Mouse (Mus musculus) adrenal gland, postnatal 36 days (tissue): ENCODE measurements around the gene Sys1. TPM values are rescaled to one million over a fixed set of nuclear protein-coding genes. Genes with fewer than 3 reads are reported as not detected.

Experiments
- DNase-seq, 2 experiments: peaks; one replicate each; pipeline ENCODE4 v3.0.0; 2021; ENCODE audit warnings: mixed read lengths in 1 of 2
- long read RNA-seq, 2 experiments: library from polyadenylated mRNA; stranded (forward); transcript quantifications; one replicate each; pipeline ENCODE4 v2.0.0; 2021; ENCODE audit warnings: borderline sequencing depth in 2 of 2
- total RNA-seq, 2 experiments: library from RNA; stranded (reverse); gene quantifications; 2 replicates each; pipeline ENCODE4 v1.2.3; 2021

Gene Sys1
- total RNA-seq, result 10 to 100 TPM; 28.3 to 33.2 TPM
- long read RNA-seq, experiment 1, transcript Sys1-201 (4 exons, 1,606 nt), result major isoform, 68 of 78 reads
- long read RNA-seq, experiment 1, partial matches to known transcripts, result 9 of 78 reads
- long read RNA-seq, experiment 1, other reads (novel, unspliced or antisense), result 0 of 78 reads
- long read RNA-seq, experiment 2, transcript Sys1-201 (4 exons, 1,606 nt), result major isoform, 35 of 46 reads
- long read RNA-seq, experiment 2, partial matches to known transcripts, result 10 of 46 reads
- long read RNA-seq, experiment 2, other reads (novel, unspliced or antisense), result 1 of 46 reads

DNA sequence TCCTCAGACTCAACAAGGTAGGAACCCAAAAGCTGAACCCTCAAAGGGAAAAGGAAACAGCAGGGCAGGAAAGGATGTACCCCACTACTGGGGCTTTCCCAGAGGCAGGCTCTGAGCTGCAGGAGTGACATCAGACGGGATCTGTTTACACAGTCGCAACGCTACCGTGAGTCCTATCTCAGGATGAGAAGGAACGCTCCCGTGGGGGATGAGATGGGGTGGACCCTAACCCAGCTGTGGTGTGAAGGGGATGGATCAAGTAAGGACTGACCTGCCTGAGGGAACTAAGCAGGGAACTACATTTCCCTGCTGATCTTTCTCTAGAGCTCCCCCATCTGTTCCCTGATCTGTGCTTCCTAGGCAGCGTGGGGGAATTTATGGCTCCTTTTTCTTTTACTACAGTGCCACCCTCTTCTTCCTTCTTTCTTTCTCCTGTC, at the start of gene Sys1:
Gene Sys1, plus strand, starts transcription at position 101 of the 437 bp plus-strand sequence.
- DNase-seq, result peak in 1 of 2 experiments; percentile 24

DNA sequence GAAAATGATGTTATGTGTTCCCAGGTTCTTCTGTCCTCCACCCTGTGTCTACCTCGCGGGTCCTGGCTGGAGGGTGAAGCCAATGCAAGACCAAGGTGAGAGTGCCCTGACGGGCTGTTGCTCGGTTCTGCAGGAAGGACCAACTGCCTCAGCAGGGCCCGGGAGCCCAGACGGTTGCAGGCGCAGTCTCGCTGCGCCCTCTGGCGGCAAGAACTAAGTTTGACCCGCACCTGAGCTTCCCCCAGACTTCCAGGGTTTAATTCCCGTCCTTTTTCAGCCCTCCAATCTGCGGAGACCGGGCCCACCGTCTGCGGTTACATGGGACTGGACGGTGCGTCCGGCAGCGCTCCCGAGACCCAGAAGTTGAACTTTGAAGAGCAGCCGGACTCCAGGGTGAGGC, 49.1 kb upstream of the Sys1 start:
- DNase-seq, result peak; percentile 78 to 83

DNA sequence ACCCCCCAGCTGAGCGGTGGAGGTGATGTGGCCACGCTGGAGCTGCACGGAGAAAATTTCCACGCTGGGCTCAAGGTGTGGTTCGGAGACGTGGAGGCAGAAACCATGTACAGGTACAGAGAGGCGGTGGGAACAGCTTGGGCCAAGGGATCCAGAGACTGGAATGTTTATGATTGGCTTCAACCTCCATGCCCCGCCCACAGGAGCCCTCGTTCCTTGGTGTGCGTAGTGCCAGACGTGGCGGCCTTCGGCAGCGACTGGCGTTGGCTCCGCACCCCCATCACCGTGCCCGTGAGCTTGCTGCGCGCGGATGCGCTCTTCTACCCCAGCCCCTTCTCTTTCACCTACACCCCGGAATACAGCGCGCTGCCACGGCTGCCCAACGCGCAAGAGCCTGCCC, 42.6 kb upstream of the Sys1 start:
- DNase-seq, result no peak

DNA sequence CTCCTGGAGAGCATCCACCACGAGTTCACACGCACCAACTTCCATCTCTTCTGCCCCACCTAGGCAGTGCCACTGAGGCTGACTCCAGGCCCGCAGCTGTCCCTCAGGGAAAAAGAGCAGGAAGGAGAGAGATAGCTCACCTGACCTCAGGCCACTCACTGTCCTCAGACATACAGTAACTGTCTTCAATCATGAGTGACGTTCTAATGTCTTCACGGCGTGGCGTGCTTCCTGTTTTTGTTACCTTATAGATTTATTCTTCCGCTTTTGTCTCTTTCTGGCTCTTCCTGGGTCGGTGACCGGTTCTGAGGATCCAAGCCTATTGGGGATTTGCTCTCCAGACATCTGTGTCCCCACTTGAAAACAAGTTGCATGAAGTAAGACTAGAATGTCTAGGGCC, 42.2 kb upstream of the Sys1 start:
- no peak for DNase-seq

DNA sequence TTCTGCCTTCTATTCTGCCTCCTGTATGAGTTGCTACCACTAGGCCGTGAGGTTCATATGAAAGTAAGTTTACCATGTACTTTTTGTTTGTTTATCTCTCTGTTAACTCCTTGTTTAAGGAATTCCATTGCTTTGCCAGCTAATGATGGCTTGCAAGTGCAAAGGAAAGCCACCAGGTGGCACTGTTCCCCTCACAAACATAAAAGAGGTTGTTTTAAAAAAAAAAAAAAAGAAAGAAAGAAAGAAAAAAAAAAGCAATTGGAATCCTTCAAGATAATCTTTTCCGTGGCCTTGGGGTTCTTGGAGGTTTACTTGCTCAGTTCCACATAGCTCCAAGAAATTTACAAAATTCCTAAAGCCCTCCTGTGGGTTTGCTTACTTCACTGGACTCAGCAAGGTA, 39.6 kb upstream of the Sys1 start:
- DNase-seq, result peak in 1 of 2 experiments; percentile 43

DNA sequence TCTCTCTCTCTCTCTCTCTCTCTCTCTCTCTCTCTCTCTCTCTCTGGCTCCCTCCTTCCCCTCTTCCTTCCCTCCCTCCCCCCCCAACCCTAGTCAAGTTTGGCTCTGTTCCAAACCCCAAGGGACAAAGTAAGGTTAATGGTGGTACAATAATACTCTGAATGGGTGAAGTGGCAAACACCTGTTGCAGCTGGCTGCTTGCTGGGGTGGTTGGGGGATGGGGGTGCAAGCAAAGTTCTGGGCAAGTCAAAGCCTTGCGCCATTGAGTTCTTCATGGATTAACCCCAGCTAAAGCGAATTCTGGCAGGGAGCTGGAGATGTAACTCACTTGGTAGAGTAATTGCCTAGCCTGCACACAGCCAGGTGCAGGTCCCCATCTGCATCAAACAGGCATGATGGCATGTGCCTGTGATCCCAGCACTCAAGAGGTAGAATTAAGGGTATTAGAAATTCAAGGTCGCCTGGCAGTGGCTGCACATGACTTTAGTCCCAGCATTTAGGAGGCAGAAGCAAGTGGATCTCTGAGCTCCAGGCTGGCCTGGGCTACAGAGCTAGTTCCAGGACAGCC, 38.4 kb upstream of the Sys1 start:
- DNase-seq, result no peak

DNA sequence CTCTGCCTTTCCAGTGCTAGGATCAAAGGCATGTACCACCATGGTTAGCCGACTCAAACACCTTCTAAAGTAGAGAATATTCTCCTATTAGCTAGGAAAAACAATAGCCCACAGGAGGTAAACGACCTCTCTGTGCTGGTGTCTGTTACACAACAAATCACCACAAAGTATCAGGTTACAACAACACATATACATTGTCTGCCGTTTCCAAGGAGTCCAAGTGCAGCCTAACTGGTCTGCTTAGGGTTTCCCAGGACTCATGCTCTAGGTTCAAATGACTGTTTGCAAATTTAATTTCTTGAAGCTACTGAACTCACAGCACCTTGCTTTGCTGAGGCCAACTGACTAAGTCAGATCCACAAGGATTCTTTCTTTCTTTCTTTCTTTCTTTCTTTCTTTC, 37.3 kb upstream of the Sys1 start:
- DNase-seq, result no peak

DNA sequence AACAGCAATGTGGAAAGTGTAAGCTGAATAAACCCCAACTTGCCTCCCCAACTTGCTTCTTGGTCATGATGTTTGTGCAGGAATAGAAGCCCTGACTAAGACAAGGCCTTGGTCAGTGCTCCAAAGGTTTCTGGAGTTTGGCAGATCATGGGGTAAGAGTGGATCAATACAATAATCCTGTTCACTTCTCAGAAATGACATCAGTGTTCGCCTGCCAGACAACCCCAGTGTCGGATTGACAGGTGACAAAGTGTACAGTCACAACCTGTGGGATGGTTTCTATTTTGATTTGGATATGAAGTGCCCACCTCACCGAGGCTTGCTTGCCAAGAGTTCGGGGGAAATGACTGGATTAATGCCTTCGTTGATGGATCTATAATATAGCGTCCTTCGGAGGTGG, 35.5 kb upstream of the Sys1 start:
- DNase-seq, result no peak

DNA sequence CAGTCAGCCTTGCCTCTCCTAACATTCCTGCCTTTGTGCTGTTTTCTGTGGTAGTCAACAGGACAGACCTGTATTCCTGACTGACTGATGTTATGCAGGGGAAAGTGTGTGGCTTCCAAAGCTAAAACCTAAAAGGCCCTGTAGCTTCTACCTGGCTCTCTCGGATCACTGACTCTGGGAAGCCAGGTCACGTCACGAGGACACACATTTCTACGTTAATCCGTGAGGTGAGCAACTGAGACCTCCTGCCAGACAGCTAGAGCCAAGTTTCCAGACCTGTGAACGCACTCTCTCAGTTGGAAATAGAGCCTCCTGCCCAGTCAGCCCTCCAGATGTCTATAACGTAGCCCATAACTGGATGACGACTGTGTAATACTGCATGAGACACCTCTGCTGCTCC, 34.8 kb upstream of the Sys1 start:
- DNase-seq, result no peak

DNA sequence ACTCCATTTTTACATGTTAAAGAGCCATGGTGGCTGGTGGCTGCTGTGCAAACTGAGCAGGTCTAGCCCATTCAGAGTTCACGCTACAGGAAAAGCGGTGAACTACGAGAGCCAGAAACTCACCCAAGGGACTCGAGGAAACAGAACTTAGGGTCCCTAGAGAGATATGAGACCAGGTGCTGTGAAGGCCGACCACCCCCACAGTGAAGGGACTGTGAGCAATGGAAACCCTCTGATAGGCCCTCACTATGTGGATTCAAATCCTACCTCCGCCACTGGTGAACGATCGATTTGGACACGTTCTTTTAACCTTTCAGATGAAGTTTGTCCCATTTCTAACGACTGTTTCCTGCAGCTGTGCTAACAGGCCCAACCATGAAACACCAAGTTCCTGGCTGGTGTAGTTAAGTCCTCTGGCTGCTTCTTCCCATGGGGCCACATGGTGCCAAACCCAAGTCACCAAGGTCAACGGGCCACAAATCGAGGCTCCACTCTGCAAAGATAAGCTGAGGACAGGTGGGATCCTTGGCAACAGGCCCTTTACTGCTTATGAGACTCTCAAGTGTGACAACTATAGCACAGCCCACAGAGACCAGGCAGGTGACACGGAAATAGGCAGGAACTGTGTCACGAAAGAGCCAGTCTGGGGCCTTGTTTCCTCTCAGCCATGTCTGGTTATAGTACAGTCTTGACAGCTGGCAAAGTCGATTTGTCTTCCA, 33.9 kb upstream of the Sys1 start:
- peak in 1 of 2 experiments; percentile 36 for DNase-seq

DNA sequence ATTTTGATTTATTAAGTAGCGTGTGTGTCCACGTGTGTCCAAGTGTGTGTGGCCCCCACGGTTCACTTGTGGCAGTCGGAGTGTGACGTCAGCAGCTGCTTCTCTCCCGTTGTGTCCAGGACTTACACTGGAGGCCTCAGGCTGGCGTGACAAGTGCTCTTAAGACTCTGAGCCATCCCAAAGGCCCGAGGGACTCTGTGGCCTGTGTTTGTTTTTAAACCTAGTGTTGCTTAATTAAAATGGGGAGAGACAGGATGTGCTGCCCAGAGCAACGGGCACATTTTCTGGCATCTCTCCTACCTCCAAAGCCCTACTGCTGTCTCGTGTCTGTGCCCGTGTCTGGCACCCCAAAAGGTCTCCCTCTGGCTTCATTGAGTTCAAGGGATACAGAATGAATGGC, 33.3 kb upstream of the Sys1 start:
- DNase-seq, result no peak

DNA sequence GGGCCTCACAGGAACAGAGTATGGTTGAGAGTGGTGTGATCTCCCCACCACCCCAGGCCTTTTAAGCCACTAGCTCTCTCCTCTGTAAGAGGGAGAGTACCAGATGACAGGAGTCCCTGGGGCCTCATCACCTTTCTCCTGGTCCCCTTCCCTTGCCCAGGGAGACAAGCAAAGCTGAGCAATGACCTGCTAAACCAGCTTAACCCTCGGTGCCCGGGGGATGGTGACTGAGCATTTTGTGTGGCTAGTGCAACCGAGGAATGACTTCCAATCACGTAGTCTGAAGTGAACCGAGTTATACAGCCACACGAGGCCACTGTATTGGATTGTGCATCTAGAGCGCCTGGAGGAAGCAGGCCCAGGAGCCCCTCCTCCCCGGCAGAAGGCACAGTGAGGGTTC, 32.4 kb upstream of the Sys1 start:
- DNase-seq, result no peak

DNA sequence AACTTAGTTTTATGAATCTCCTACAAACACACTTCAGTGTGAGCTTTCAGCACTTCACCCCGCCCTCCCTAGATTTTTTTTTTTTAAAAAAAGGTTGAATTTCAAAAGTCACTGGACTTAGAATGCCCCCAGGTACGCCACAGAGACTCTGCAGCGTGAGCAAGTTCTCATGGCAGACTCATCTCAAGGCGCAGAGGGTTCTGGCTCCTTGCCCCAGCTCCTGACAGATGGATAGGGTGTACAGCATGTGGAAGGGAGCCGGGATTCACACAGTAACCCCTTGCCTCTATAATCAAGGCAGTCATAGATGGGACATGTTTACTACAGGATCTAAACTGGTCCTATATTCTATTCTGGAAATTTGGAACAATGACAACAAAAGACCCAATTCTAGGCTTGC, 31.4 kb upstream of the Sys1 start:
- DNase-seq, result no peak

DNA sequence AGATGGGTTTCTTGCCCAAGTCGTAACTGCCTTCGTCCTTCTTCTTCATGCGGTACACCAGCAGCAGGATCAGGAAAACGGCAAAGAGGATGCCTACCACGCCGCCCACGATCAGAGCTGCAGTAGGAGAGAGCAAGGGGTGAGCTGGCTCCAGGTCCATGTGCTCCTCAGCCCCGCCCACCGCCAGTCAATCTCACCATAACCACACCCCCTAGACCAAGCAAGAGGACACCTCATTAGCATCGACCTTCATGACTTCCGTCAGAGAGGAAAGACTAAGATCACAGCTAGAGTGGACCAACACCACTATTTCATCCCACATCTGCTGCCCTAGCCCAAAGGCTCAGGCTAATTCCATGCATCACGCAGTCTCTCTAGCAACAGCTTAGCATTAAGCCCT, 30.6 kb upstream of the Sys1 start:
- DNase-seq, result peak in 1 of 2 experiments; percentile 39

DNA sequence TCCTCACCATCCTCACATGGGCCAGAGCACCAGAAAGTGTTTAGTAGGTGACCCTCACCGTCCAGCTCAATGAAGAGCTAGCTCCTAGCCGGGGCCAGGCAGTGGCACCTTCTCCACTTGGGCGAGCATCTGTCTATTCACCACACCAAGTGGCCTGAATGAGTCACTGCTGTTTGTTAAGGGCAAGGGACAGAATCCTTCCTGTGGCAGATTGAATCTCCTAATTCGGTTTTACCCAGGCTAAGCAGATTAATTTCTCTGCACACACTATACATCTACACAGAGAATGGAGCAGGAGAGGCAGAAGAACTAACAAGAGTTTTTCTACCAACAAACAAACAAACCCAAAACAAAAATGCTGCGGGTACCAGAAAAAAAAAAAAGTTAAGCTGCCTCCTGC, 29.8 kb upstream of the Sys1 start:
- DNase-seq, result no peak

DNA sequence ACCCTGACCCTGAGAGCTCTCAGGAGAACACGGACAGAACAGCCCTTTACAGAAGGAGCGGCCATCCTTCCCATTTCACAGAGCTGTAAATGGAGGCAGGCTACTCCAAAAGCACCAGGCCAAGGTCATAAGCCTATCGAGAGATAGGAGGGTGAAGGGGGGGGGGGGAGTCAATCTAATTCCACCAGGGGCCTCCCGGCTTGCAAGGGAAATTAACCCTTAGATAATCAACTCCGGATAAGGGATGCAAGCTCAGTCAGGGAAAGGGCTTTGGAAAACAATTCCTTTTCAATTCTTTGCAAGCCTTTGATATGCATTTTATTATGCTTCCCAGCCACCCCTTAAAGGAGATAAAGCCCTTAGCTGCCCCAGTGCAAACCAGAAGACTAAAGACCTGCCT, 28.3 kb upstream of the Sys1 start:
- no peak for DNase-seq

DNA sequence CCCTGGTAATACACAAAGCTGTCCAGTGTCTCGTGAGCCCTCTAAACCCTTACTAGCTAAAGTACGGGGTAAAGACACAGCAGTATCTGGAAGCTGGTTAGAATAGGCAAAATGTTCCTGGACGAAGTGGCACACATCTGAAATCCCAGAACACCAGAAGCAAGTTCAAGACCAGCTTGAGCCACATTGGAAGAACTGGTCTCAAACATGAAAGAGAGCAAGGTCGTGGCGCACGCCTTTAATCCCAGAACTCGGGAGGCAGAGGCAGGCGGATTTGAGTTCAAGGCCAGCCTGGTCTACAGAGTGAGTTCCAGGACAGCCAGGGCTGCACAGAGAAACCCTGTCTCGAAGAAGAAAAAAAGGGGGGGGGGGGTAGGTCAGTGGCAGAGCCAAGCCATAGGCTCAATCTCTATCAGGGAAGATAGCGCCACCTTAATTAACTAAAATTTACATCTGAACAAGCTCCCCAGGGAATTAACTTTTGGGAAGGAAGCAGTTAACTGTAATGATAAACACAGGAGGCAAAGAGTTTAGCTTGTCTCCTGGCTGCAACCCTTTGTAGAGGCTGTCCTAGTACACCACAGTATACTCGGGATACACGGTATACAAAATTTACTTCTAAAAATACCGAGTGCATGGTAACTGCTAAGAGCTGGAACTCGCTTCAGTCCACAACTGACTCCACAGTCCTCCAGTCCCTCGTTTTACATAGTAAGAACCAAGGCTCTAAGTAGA, 26.7 kb upstream of the Sys1 start:
- no peak for DNase-seq

DNA sequence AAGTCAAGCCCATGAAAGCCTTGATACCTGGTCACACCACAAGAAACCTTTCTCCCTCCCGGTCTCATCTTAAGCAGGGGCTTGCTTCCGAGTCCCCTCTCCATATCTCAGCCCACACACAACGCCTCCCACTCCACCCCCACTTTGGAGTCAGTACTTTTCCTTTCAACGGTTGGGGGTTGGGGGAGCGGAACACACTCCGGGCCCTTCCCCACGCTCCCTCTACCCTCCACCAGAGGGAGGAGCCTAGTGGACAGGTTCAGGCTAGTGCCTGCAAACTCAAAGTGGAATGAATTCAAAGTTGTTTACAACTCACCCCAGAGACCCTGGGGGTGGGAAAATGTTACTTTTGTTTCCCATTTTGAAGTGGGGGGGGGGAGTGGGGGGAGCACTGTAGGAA, 26.1 kb upstream of the Sys1 start:
- DNase-seq, result no peak

DNA sequence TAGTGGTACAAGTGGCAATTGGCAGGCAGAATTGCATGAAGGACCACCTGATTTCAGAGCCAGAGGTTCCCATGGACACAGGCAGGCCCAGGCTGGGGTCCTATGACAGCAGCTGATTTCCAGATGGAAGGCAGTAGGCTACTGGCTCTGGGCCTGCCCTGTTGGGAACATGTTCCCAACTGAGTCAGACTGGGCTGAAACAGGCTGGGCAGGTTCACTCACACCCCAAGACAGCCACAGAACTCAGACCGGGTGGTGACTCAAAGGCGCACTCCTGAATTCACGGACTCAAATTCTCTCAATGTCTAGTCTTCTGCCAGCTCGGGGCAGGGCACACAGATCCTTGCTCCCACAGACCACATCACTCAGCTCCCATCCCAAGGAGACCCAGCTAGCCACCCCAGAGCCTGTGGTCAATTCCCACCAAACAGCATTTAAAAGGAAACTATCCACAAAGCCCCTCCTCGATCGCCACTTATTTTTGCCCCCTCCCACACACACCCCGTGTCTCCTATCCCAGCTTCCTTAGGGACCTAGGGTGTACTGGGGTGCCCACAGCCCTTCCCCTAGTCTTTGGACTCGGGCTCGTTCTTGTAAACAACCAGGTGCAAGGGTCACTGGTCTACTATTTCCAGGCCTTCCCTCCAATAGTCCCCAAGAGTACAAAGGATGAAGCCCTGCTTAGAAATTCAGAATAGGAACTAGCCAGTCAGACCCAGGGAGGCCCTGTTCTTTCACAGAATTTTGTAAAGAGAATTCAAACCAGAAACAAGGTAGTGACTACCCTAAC, 24.9 kb upstream of the Sys1 start:
- DNase-seq, result peak in 1 of 2 experiments; percentile 28

DNA sequence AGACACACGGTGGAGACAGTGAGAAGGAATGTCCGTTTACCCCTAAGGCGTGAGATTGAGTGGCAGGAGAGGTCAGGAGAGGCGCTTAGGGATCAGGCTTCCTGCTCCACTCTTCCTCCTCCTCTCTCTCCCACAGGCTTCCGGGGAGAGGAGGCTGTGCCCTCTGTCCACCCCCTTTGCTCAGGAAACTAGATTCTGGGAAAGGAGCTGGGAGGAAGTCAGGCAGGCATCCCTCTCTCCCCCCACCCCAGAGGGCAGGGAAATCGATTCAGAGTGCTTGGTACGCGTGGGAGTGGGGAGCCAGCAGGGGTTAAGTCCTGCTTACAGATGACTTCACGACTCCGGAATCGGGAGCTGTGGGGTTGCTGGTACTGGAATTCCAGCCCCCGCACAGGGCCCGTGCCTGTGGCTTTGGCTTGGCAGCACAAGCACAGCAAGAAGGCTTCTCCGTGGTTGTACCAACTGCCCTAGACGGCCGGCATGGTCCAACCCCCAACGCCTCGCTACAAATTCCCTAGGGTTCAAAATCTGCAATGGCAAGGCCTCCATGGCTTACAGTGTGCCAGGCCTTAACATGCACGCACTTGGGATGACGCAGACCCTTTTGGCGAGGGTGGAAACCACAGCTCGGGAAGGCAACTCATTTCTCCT, 24.1 kb upstream of the Sys1 start:
- DNase-seq, result peak; percentile 38 to 49

DNA sequence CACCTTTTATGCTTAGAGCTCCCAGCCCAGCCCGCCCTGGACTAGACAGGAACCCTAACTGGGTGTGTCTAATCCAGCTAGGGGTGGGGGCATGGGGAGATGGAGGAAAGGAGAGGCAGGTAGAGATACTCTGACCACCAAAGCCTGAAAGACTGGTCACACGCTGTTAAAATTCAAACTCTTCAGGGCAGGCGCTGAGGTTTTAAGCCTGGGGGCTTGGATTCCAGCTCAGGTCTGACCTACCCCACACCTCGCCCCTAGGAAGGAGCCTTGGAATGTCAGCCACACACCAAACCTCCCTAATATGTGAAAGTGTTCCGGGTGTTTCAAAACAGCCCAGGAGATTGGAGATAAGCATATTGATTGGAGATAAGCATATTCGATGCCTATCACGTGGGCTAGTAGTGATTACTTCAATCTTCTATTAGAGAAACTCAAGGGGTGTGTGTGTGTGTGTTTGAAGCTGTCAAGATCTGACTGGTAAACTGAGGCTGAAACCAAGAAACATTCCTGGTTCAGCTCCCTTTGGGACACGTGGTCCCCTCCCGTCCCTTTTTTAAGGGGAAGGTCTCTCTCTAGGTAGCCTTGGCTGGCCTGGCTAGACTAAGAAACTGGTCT, 23.4 kb upstream of the Sys1 start:
- DNase-seq, result no peak
